Mouse (Mus musculus) gastrocnemius, postnatal 4 days (tissue): ENCODE measurements at regions not wholly inside any gene's neighbourhood (a gene's known extent, or its start where the extent isn't known, plus 50 kb on each side); places are given as distances from the start of the nearest gene placed in this dataset.
A peak's percentile ranks its signal among the peaks of the same experiment; 100 is the strongest.

Source experiments
- DNase-seq, 2 experiments: peaks; one replicate each; pipeline ENCODE4 v3.0.0; 2021 to 2022; ENCODE audit warnings: low spot score in 2 of 2, mixed read lengths in 2 of 2

- no peak for DNase-seq
Measured at GRCm38 (mm10) chr5:111789904-111790303, 56.2 kb downstream of the Gm26897 start.

GRCm38 (mm10) chr5:111790527-111790926, 56.8 kb downstream of the Gm26897 start:
- DNase-seq, result no peak

GRCm38 (mm10) chr5:111791089-111791561, 57.4 kb downstream of the Gm26897 start:
- no peak for DNase-seq

GRCm38 (mm10) chr5:111792746-111793145, 59.0 kb downstream of the Gm26897 start:
- DNase-seq, result no peak

- no peak for DNase-seq
Measured at GRCm38 (mm10) chr5:111793178-111793577, 59.5 kb downstream of the Gm26897 start.

- no peak for DNase-seq
Measured at GRCm38 (mm10) chr5:111796889-111797288, 63.2 kb downstream of the Gm26897 start.

GRCm38 (mm10) chr5:111799700-111800311, 66.1 kb downstream of the Gm26897 start:
- peak; percentile 67 to 85 for DNase-seq

GRCm38 (mm10) chr5:111800511-111800910, 66.8 kb downstream of the Gm26897 start:
- DNase-seq, result no peak

- DNase-seq, result no peak
Measured at GRCm38 (mm10) chr5:111801051-111801450, 67.3 kb downstream of the Gm26897 start.

- DNase-seq, result peak in 1 of 2 experiments; percentile 46
Measured at GRCm38 (mm10) chr5:111804542-111804941, 70.8 kb downstream of the Gm26897 start.

- DNase-seq, result no peak
Measured at GRCm38 (mm10) chr5:111805150-111805549, 71.4 kb downstream of the Gm26897 start.

GRCm38 (mm10) chr5:111805761-111806191, 72.1 kb downstream of the Gm26897 start:
- no peak for DNase-seq

- DNase-seq, result peak in 1 of 2 experiments; percentile 35
Measured at GRCm38 (mm10) chr5:111810079-111810808, 76.5 kb downstream of the Gm26897 start.

- DNase-seq, result peak in 1 of 2 experiments; percentile 40
Measured at GRCm38 (mm10) chr5:111812581-111812980, 78.9 kb downstream of the Gm26897 start.

- DNase-seq, result no peak
Measured at GRCm38 (mm10) chr5:111813090-111813753, 79.5 kb downstream of the Gm26897 start.

GRCm38 (mm10) chr5:111814893-111815760, 81.4 kb downstream of the Gm26897 start:
- DNase-seq, result no peak

GRCm38 (mm10) chr5:111820963-111821362, 87.2 kb downstream of the Gm26897 start:
- no peak for DNase-seq

- DNase-seq, result no peak
Measured at GRCm38 (mm10) chr5:111822882-111823281, 89.2 kb downstream of the Gm26897 start.

- DNase-seq, result no peak
Measured at GRCm38 (mm10) chr5:111823420-111823819, 89.7 kb downstream of the Gm26897 start.

- DNase-seq, result no peak
Measured at GRCm38 (mm10) chr5:111823842-111824241, 90.1 kb downstream of the Gm26897 start.

GRCm38 (mm10) chr5:111824600-111825130, 90.9 kb downstream of the Gm26897 start:
- no peak for DNase-seq
